Mouse (Mus musculus): ENCODE measurements around the gene Nectin3.

DNA sequence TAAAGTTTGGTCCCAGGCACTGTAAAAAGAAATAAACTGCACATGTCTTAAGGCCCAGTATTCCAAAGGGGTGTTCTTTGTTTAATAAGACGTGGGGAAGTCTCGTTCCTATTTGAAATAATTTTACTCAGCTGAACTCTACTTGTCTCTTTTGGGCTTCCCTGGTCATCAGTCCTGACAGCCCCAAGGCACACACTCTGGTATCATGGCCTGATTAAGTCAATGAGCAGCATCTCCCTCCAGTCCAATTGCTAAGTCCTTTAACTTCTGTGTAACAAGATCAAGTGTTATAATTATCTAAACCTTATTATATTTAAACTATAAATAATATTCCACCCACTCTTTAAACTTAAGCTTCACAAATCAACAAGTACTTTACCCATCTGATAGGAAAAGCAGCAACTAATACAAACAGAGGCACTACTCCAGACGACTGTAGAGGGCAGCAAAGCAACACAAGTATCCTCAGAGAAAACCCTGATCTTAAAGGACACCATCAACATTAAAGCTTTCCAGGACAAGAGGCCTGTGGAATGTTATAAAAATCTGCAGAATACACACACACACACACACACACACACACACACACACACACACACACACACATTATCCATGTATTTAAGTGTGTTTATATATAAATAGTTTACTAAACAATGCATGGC, 10.8 kb downstream of the Nectin3 start:
- TF ChIP-seq CTCF (IDR thresholded peaks at IDR 0.05; ENCODE audit: control insufficient read depth, insufficient read depth, low read length) (no peak), POLR2A (IDR thresholded peaks at IDR 0.05; ENCODE audit: borderline replicate concordance, control insufficient read depth, low read depth, low read length) (no peak)

All from bone marrow, adult 2 months (tissue).